Mouse (Mus musculus) stomach, embryonic 16.5 days (tissue): ENCODE data around the gene Gm4969. TPM values are rescaled to one million over a fixed set of nuclear protein-coding genes. Genes with fewer than 3 reads are reported as not detected.

ENCODE experiments used
- ATAC-seq: fragments of 200-750 bp; cut with Nextera tagmentation; 2 replicates; pipeline ENCODE4 v1.8.0; 2017; ENCODE audit warnings: moderate number of reproducible peaks, moderate TSS enrichment; ENCODE audit not compliant: insufficient read depth, low FRiP score
- H3K27ac ChIP-seq: fragments of 300-500 bp; sonication (generic); 2 replicates; pipeline ENCODE4 v1.5.1; 2014; ENCODE audit warnings: low read length
- H3K27me3 ChIP-seq: fragments of 300-500 bp; sonication (generic); 2 replicates; pipeline ENCODE4 v1.6.1; 2014; ENCODE audit warnings: low read length, control low read depth, mixed read lengths; ENCODE audit not compliant: control insufficient read depth, insufficient read depth
- H3K36me3 ChIP-seq: fragments of 300-500 bp; sonication (generic); 2 replicates; pipeline ENCODE4 v1.6.1; 2014; ENCODE audit warnings: low read length; ENCODE audit not compliant: control insufficient read depth, insufficient read depth
- H3K4me1 ChIP-seq: fragments of 300-500 bp; sonication (generic); 2 replicates; pipeline ENCODE4 v1.6.1; 2014; ENCODE audit warnings: low read length, control low read depth, mixed read lengths; ENCODE audit not compliant: control insufficient read depth, insufficient read depth
- H3K4me2 ChIP-seq: fragments of 300-500 bp; sonication (generic); 2 replicates; pipeline ENCODE4 v1.6.1; 2014; ENCODE audit warnings: low read depth, low read length, mixed read lengths
- H3K4me3 ChIP-seq: fragments of 300-500 bp; sonication (generic); replicated peaks from 2 replicates; pipeline ENCODE4 v1.5.1; 2014; ENCODE audit warnings: mild to moderate bottlenecking, low read length
- H3K9ac ChIP-seq: fragments of 300-500 bp; sonication (generic); 2 replicates; pipeline ENCODE4 v1.6.1; 2014; ENCODE audit warnings: low read length
- H3K9me3 ChIP-seq: fragments of 300-500 bp; sonication (generic); replicated peaks from 2 replicates; pipeline ENCODE4 v1.6.1; 2016; ENCODE audit warnings: low read length, control low read depth; ENCODE audit not compliant: control insufficient read depth
- WGBS: fragments of 180-500 bp; shearing (Covaris S2); extraction: QIAGEN DNeasy Blood & Tissue Kit; methylation state at CpG from one replicate; pipeline ENCODE4 v1.1.7; 2014; 5-methylcytosine and 5-hydroxymethylcytosine counted together
- polyA plus RNA-seq: library from polyadenylated mRNA; unstranded; fragments of >200 nt; fragmentation: Nextera tagmentation; extraction: Ambion mirVana; gene quantifications from 2 replicates; pipeline ENCODE4 v1.2.1, GENCODE M21; 2015

Gm4969 gene
- polyA plus RNA-seq, 1 experiment from 2014 or later, result 2.2 TPM

DNA sequence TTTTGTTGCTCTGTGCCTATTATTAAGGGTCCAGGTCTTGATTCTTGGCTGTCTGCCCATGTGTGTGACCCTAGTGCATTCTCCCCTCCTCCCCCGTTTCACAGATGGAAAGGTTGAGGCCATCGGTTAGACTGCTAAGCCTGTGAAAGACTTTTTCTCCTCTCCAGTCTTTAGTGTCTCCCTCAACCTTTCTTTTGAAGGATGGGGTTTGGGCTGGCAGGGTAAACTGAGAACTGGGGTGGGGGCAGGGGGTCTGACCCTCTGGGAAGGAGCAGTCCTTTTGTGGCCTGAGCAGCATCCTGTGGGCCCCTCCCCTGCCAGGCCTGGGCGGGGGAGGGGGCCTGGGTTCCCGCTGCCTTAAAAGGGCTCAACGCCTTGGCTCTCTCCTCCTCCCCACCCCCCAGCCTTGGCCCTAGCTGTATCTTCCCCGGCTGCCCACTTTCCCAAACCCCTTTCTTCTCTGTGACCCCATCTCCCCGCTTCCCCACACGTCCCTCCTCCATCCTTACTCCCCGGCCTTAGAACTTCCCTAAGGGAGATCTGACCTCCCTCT is 33.2 kb downstream of the Gm4969 start:
- Histone ChIP-seq H3K27ac (peak overlapping the region; percentile 80), H3K9me3 (no peaks in the 10 kb centered on the region), H3K27me3 (no peaks in the 10 kb centered on the region), H3K4me1 (peaks cover 53% of the 10 kb centered on the region), H3K4me2 (peak overlapping the region; percentile 60), H3K4me3 (peak overlapping the region; percentile 52), H3K9ac (peak overlapping the region; percentile 74), H3K36me3 (peaks cover 28% of the 10 kb centered on the region)
- 21% methylated on average over 9 of the region's 9 CpGs for WGBS
- ATAC-seq, result no peak

GRCm38 (mm10) chr7:19084277-19084771 is 33.8 kb downstream of the Gm4969 start:
- peaks cover 28% of the 10 kb centered on the region for H3K36me3 ChIP-seq
- H3K9ac ChIP-seq, result peak overlapping the region; percentile 74
- WGBS, result 45% methylated on average over 6 of the region's 6 CpGs
- H3K4me3 ChIP-seq, result peak overlapping the region; percentile 52
- peak overlapping the region; percentile 60 for H3K4me2 ChIP-seq
- H3K9me3 ChIP-seq, result no peaks in the 10 kb centered on the region
- H3K4me1 ChIP-seq, result peaks cover 53% of the 10 kb centered on the region
- peak; percentile 2; the same call in 1 of the 2 replicates for ATAC-seq
- peak overlapping the region; percentile 80 for H3K27ac ChIP-seq
- H3K27me3 ChIP-seq, result no peaks in the 10 kb centered on the region

- Histone ChIP-seq H3K36me3 (peaks cover 23% of the 10 kb centered on the region), H3K4me3 (peak within 1 kb of the TSS; percentile 52), H3K9me3 (no peaks in the 10 kb centered on the region), H3K27me3 (no peaks in the 10 kb centered on the region), H3K27ac (peak within 1 kb of the TSS; percentile 80), H3K4me2 (peak within 1 kb of the TSS; percentile 60), H3K4me1 (peaks cover 53% of the 10 kb centered on the region), H3K9ac (peak within 1 kb of the TSS; percentile 74)
- 25% methylated on average over 10 of the region's 10 CpGs for WGBS
- ATAC-seq, result peak; percentile 60; the same call in 1 of the 2 replicates
Measured at GRCm38 (mm10) chr7:19083701-19084100, 34.5 kb downstream of the Gm4969 start, which contains the start of gene Dmpk. Dmpk (plus strand) TSS chr7:19083849.

- Histone ChIP-seq H3K4me3 (peak overlapping the region; percentile 52; the same call in 1 of the 2 replicates), H3K9me3 (no peaks in the 10 kb centered on the region), H3K36me3 (peaks cover 16% of the 10 kb centered on the region; the same call in 1 of the 2 replicates), H3K27me3 (no peaks in the 10 kb centered on the region), H3K4me1 (peaks cover 53% of the 10 kb centered on the region), H3K9ac (peak overlapping the region; percentile 24; the same call in 1 of the 2 replicates), H3K4me2 (peak overlapping the region; percentile 60), H3K27ac (peak overlapping the region; percentile 45)
- ATAC-seq, result peak; percentile 6; the same call in 1 of the 2 replicates
- 31% methylated on average over 6 of the region's 6 CpGs for WGBS
Measured at GRCm38 (mm10) chr7:19083096-19083495, 35.1 kb downstream of the Gm4969 start.

DNA sequence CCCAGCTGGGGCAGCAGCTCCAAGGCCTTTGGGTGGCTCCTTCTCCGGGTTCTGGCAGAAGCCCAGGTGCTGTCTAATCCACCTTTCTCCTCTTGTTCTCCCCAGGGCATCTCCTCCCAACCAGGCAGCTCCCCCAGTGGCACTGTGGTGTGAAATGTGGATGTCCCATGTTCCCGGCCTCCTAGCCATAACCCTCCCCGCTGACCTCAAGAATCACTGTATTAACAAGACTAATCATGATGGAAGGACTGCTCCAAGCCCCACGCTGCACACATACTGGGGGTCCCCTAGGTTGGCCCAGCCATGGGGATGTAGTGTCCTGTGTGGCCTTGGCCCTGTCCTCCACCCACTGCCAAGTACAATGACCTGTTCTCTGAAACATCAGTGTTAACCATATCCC is 36.0 kb downstream of the Gm4969 start:
- Histone ChIP-seq H3K36me3 (peaks cover 15% of the 10 kb centered on the region; the same call in 1 of the 2 replicates), H3K9me3 (no peaks in the 10 kb centered on the region), H3K4me3 (no peak overlapping the region), H3K4me2 (no peak overlapping the region), H3K27ac (peak overlapping the region; percentile 45), H3K27me3 (no peaks in the 10 kb centered on the region), H3K9ac (no peak overlapping the region), H3K4me1 (peaks cover 61% of the 10 kb centered on the region)
- 79% methylated on average over 4 of the region's 4 CpGs for WGBS
- ATAC-seq, result no peak

DNA sequence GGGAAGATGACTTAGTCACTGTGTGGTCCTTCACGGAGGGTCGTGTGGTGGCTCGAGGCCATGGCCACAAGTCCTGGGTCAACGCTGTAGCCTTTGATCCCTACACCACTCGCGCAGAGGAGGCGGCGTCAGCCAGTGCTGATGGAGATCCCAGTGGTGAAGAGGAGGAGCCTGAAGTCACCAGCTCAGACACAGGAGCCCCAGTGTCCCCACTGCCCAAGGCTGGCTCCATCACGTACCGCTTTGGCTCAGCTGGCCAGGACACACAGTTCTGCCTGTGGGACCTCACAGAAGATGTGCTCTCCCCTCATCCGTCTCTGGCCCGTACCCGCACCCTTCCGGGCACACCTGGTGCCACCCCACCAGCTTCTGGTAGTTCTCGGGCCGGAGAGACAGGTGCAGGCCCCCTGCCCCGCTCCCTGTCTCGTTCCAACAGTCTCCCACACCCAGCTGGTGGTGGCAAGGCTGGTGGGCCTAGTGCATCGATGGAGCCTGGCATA is 37.7 kb downstream of the Gm4969 start:
- Histone ChIP-seq H3K27ac (no peak overlapping the region), H3K4me1 (peaks cover 54% of the 10 kb centered on the region), H3K4me2 (no peak overlapping the region), H3K9me3 (no peaks in the 10 kb centered on the region), H3K36me3 (peaks cover 11% of the 10 kb centered on the region; the same call in 1 of the 2 replicates), H3K4me3 (no peak overlapping the region), H3K9ac (no peak overlapping the region), H3K27me3 (no peaks in the 10 kb centered on the region)
- ATAC-seq, result no peak
- WGBS, result 87% methylated on average over 19 of the region's 19 CpGs

DNA sequence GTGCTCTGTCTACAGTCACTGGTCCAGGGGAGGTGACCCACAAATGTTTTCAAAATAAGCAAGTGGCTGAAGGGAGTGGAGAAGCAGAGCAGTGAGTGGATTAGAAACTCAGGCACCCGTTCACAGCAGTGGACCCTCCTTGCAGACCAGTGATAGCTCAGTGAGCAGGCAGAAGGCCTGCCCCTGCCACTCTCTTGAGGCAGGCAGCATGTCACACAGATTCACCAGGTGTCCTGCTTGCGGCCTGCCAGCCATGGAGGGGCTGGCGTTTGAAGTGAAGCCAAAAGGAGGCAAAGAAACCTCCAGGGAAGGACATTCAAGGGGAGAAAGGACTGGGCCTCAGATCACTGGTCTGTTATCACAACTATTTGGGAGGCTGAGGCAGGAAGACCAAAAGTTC is 39.4 kb downstream of the Gm4969 start:
- no peaks in the 10 kb centered on the region for H3K27me3 ChIP-seq
- no peak overlapping the region for H3K4me2 ChIP-seq
- H3K9me3 ChIP-seq, result no peaks in the 10 kb centered on the region
- H3K27ac ChIP-seq, result no peak overlapping the region
- H3K36me3 ChIP-seq, result peaks cover 11% of the 10 kb centered on the region; the same call in 1 of the 2 replicates
- no peak overlapping the region for H3K9ac ChIP-seq
- WGBS, result 86% methylated on average over 3 of the region's 3 CpGs
- peaks cover 39% of the 10 kb centered on the region for H3K4me1 ChIP-seq
- no peak overlapping the region for H3K4me3 ChIP-seq
- no peak for ATAC-seq

- H3K9ac ChIP-seq, result peak overlapping the region; percentile 96; the same call in 1 of the 2 replicates
- peaks cover 11% of the 10 kb centered on the region; the same call in 1 of the 2 replicates for H3K36me3 ChIP-seq
- no peaks in the 10 kb centered on the region for H3K9me3 ChIP-seq
- no peak overlapping the region for H3K27ac ChIP-seq
- peak overlapping the region; percentile 81 for H3K4me3 ChIP-seq
- no peaks in the 10 kb centered on the region for H3K27me3 ChIP-seq
- no peak for ATAC-seq
- WGBS, result 69% methylated on average over 14 of the region's 14 CpGs
- H3K4me1 ChIP-seq, result peaks cover 29% of the 10 kb centered on the region
- peak overlapping the region; percentile 87 for H3K4me2 ChIP-seq
Measured at GRCm38 (mm10) chr7:19077761-19078160, 40.4 kb downstream of the Gm4969 start.

GRCm38 (mm10) chr7:19076586-19076991 is 41.6 kb downstream of the Gm4969 start:
- Histone ChIP-seq H3K36me3 (peaks cover 11% of the 10 kb centered on the region; the same call in 1 of the 2 replicates), H3K27ac (peak overlapping the region; percentile 75), H3K27me3 (no peaks in the 10 kb centered on the region), H3K9ac (peak overlapping the region; percentile 96), H3K4me3 (peak overlapping the region; percentile 81), H3K4me2 (peak overlapping the region; percentile 87), H3K9me3 (no peaks in the 10 kb centered on the region), H3K4me1 (peaks cover 17% of the 10 kb centered on the region)
- 0 out of 2 replicates have a peak, but pooled peaks have one; percentile 6 for ATAC-seq
- WGBS, result 0% methylated on average over 22 of the region's 22 CpGs
